Comparison of ENCODE assay signal across 9 mouse cellular contexts in genomic region chr5:31219911-31220447, GRCm38 (mm10). TPM values are rescaled to one million over a fixed set of nuclear protein-coding genes. Genes with fewer than 3 reads are reported as not detected.
DNase-seq lines count a peak whose midpoint lies in the region; ATAC-seq lines count a peak whose summit lies in the region.
"Had no signal": no experiment of that assay in that cellular context is flagged by ENCODE, and none has a peak within 500 bp of the region (broad histone marks: within the 10 kb centered on the region; RNA-seq: fewer than 3 reads in every experiment).

No protein-coding gene starts in this region.

- no peaks in the 10 kb centered on the region for H3K9me3 ChIP-seq in heart, embryonic 15.5 days (replicated peaks)
- no peaks in the 10 kb centered on the region for H3K9me3 ChIP-seq in limb, embryonic 13.5 days
- no peaks in the 10 kb centered on the region for H3K9me3 ChIP-seq in midbrain, embryonic 13.5 days

- under 1% methylated on average over 40 of the region's 40 CpGs for WGBS in heart, embryonic 15.5 days
- WGBS in limb, embryonic 13.5 days = under 1% methylated on average over 40 of the region's 40 CpGs
- WGBS in midbrain, embryonic 13.5 days = under 1% methylated on average over 40 of the region's 40 CpGs

- peak overlapping the region; percentile 93 for H3K27ac ChIP-seq in heart, embryonic 15.5 days
- peak overlapping the region; percentile 92 for H3K27ac ChIP-seq in limb, embryonic 13.5 days
- H3K27ac ChIP-seq in midbrain, embryonic 13.5 days = peak overlapping the region; percentile 95

- peaks cover 17% of the 10 kb centered on the region for H3K4me1 ChIP-seq in heart, embryonic 15.5 days (replicated peaks)
- H3K4me1 ChIP-seq in limb, embryonic 13.5 days = peaks cover 9% of the 10 kb centered on the region
- H3K4me1 ChIP-seq in midbrain, embryonic 13.5 days (replicated peaks) = peaks cover 24% of the 10 kb centered on the region

- DNase-seq in cerebellum, postnatal 10 days = peak; percentile 77 to 81
- no peak for DNase-seq in cerebellum, postnatal 36 days
- peak; percentile 70 for DNase-seq in 416B (ENCODE audit: low read depth)
- no peak for DNase-seq in B cell, adult 2 months

- no peaks in the 10 kb centered on the region for H3K36me3 ChIP-seq in heart, embryonic 15.5 days
- H3K36me3 ChIP-seq in limb, embryonic 13.5 days = no peaks in the 10 kb centered on the region
- no peaks in the 10 kb centered on the region for H3K36me3 ChIP-seq in midbrain, embryonic 13.5 days

- H3K4me2 ChIP-seq in heart, embryonic 15.5 days = peak overlapping the region; percentile 80
- H3K4me2 ChIP-seq in limb, embryonic 13.5 days (replicated peaks) = peak overlapping the region; percentile 76
- H3K4me2 ChIP-seq in midbrain, embryonic 13.5 days (replicated peaks) = peak overlapping the region; percentile 91

- H3K4me3 ChIP-seq in heart, embryonic 15.5 days = peak overlapping the region; percentile 97
- peak overlapping the region; percentile 99 for H3K4me3 ChIP-seq in limb, embryonic 13.5 days
- H3K4me3 ChIP-seq in midbrain, embryonic 13.5 days (replicated peaks) = peak overlapping the region; percentile 85

- H3K9ac ChIP-seq in heart, embryonic 15.5 days = peak overlapping the region; percentile 96
- H3K9ac ChIP-seq in limb, embryonic 13.5 days = peak overlapping the region; percentile 94
- peak overlapping the region; percentile 94 for H3K9ac ChIP-seq in midbrain, embryonic 13.5 days (replicated peaks)

- peak; percentile 11 for ATAC-seq in common myeloid progenitor, adult 5-6 weeks (replicated peaks; ENCODE audit: low read depth, poor library complexity, severe bottlenecking)
- ATAC-seq in heart, embryonic 15.5 days (replicated peaks; ENCODE audit: insufficient number of reproducible peaks, insufficient read depth, low FRiP score, low read depth) = peak; percentile 58
- ATAC-seq in limb, embryonic 13.5 days (ENCODE audit: low FRiP score, low read depth) = peak; percentile 49
- peak; percentile 86 for ATAC-seq in midbrain, embryonic 13.5 days

- H3K27me3 ChIP-seq in heart, embryonic 15.5 days = no peaks in the 10 kb centered on the region
- H3K27me3 ChIP-seq in limb, embryonic 13.5 days = no peaks in the 10 kb centered on the region
- no peaks in the 10 kb centered on the region for H3K27me3 ChIP-seq in midbrain, embryonic 13.5 days

RNA-seq across cellular contexts. Expression of gene Ppm1g, which starts 0.5 kb away (rescaled TPM):
- 208 and 271 TPM in 2 replicates for total RNA-seq in common myeloid progenitor, adult 5-6 weeks (2017)
- 81.4 and 103 TPM in 2 replicates for polyA plus RNA-seq in heart, embryonic 15.5 days (2015; fragmentation: Nextera tagmentation; extraction: Ambion mirVana)
- 131 and 133 TPM in 2 replicates for polyA plus RNA-seq in limb, embryonic 13.5 days (2015; fragmentation: Nextera tagmentation; extraction: Ambion mirVana)
- polyA plus RNA-seq in midbrain, embryonic 13.5 days (2015; fragmentation: Nextera tagmentation; extraction: Ambion mirVana) = 174 and 175 TPM in 2 replicates

RNA-seq across cellular contexts. Expression of gene Zfp513, which starts 17.9 kb away (rescaled TPM):
- total RNA-seq in common myeloid progenitor, adult 5-6 weeks (2017) = 5.8 and 6.5 TPM in 2 replicates
- polyA plus RNA-seq in heart, embryonic 15.5 days (2015; fragmentation: Nextera tagmentation; extraction: Ambion mirVana) = 5.4 and 8.0 TPM in 2 replicates
- polyA plus RNA-seq in limb, embryonic 13.5 days (2015; fragmentation: Nextera tagmentation; extraction: Ambion mirVana) = 10.9 and 11.0 TPM in 2 replicates
- 12.5 and 20.5 TPM in 2 replicates for polyA plus RNA-seq in midbrain, embryonic 13.5 days (2015; fragmentation: Nextera tagmentation; extraction: Ambion mirVana)

RNA-seq across cellular contexts. Expression of gene Nrbp1, which starts 20.7 kb away (rescaled TPM):
- total RNA-seq in common myeloid progenitor, adult 5-6 weeks (2017) = 84.4 and 94.5 TPM in 2 replicates
- 109 and 131 TPM in 2 replicates for polyA plus RNA-seq in heart, embryonic 15.5 days (2015; fragmentation: Nextera tagmentation; extraction: Ambion mirVana)
- polyA plus RNA-seq in limb, embryonic 13.5 days (2015; fragmentation: Nextera tagmentation; extraction: Ambion mirVana) = 165 and 166 TPM in 2 replicates
- polyA plus RNA-seq in midbrain, embryonic 13.5 days (2015; fragmentation: Nextera tagmentation; extraction: Ambion mirVana) = 153 and 160 TPM in 2 replicates

RNA-seq across cellular contexts. Expression of gene Gm9970, which starts 21.1 kb away (rescaled TPM):
- not detected in 2 replicates for total RNA-seq in common myeloid progenitor, adult 5-6 weeks (2017)
- 0.25 and 0.28 TPM in 2 replicates for polyA plus RNA-seq in heart, embryonic 15.5 days (2015; fragmentation: Nextera tagmentation; extraction: Ambion mirVana)
- polyA plus RNA-seq in limb, embryonic 13.5 days (2015; fragmentation: Nextera tagmentation; extraction: Ambion mirVana) = 0.38 and 0.48 TPM in 2 replicates
- polyA plus RNA-seq in midbrain, embryonic 13.5 days (2015; fragmentation: Nextera tagmentation; extraction: Ambion mirVana) = 0.54 and 0.63 TPM in 2 replicates
- total RNA-seq: left cerebral cortex, postnatal 14 days had no signal

RNA-seq across cellular contexts. Expression of gene Eif2b4, which starts 26.7 kb away (rescaled TPM):
- total RNA-seq in common myeloid progenitor, adult 5-6 weeks (2017) = 32.4 and 39.6 TPM in 2 replicates
- polyA plus RNA-seq in heart, embryonic 15.5 days (2015; fragmentation: Nextera tagmentation; extraction: Ambion mirVana) = 51.8 and 64.7 TPM in 2 replicates
- 72.6 and 76.3 TPM in 2 replicates for polyA plus RNA-seq in limb, embryonic 13.5 days (2015; fragmentation: Nextera tagmentation; extraction: Ambion mirVana)
- 71.5 and 74.6 TPM in 2 replicates for polyA plus RNA-seq in midbrain, embryonic 13.5 days (2015; fragmentation: Nextera tagmentation; extraction: Ambion mirVana)

Comparison
In these comparisons a context has a peak if more than half of its experiments do, and no peak if none do; other contexts are left out.
1. DNase-seq: peak in cerebellum, postnatal 10 days (2 of 2) and 416B (single experiment); none in cerebellum, postnatal 36 days (0 of 2) and B cell, adult 2 months (0 of 2).
2. ATAC-seq: peak in every context shown above with its lines; median percentile 86 in midbrain, embryonic 13.5 days; 58 in heart, embryonic 15.5 days; 49 in limb, embryonic 13.5 days; 11 in common myeloid progenitor, adult 5-6 weeks.
3. Peak in every context shown above with its lines, with median percentiles within 50 percentile points of each other: H3K27ac ChIP-seq, H3K4me2 ChIP-seq, H3K4me3 ChIP-seq and H3K9ac ChIP-seq.